Mouse (Mus musculus) MEL-GATA-1-ER (cell line): ENCODE measurements around the gene Milr1.
A peak's percentile ranks its signal among the peaks of the same experiment; 100 is the strongest.
"Not testable (repeated sequence)": the region's sequence is repeated elsewhere in the genome, so short reads cannot be mapped to it uniquely, and the experiment has no call there.

ENCODE experiments used
- DNase-seq: peaks from one replicate; pipeline ENCODE4 v3.0.0-alpha.2; 2012; ENCODE audit warnings: low read depth; ENCODE audit errors: extremely low read depth

The Milr1 gene

GRCm38 (mm10) chr11:106773061-106773460, 22.0 kb downstream of the Milr1 start:
- DNase-seq = no peak

GRCm38 (mm10) chr11:106776960-106777359, 25.9 kb downstream of the Milr1 start:
- DNase-seq = no peak

GRCm38 (mm10) chr11:106777395-106777794, 26.4 kb downstream of the Milr1 start:
- no peak for DNase-seq

- no peak for DNase-seq
Measured at GRCm38 (mm10) chr11:106778132-106778531, 27.1 kb downstream of the Milr1 start.

DNA sequence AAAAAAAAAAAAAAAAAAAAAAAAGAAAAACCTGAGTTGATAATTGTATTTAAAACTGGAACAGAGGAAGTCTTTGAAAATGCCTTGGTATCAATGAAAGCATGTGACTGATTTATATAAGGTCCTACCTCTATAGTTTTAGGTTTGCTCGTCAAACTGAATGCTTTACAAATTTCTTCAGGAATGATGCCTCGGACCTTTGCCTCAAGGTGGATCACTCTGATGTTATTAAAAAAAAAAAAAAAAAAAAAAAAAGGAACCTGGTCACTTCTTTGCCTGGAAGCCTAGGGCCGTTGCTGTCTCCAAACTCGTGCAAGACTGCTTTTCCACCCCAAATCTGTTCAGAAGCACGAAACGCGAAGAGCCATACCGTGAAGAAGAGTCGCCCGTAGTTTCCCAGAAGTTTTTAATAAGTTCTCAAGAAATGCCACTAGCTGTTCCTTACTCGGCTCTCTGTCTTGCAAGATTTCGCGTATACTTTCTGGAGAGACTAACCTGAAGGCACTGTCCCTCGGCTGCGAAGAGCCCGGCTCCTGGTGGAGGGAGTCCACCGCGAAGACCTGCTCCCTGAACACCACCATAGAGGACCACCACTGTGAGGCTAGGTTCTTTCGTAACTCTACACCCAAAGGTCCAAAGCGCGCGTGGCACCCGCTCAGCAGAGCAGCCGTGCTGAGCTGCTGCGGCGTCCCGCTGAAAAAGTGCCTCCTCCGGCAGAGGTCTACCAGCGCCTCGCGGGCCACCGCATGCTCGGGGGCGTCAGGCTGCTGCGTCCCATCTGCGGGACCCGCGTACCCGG, 27.8 kb downstream of the Milr1 start:
- peak; percentile 52 for DNase-seq

DNA sequence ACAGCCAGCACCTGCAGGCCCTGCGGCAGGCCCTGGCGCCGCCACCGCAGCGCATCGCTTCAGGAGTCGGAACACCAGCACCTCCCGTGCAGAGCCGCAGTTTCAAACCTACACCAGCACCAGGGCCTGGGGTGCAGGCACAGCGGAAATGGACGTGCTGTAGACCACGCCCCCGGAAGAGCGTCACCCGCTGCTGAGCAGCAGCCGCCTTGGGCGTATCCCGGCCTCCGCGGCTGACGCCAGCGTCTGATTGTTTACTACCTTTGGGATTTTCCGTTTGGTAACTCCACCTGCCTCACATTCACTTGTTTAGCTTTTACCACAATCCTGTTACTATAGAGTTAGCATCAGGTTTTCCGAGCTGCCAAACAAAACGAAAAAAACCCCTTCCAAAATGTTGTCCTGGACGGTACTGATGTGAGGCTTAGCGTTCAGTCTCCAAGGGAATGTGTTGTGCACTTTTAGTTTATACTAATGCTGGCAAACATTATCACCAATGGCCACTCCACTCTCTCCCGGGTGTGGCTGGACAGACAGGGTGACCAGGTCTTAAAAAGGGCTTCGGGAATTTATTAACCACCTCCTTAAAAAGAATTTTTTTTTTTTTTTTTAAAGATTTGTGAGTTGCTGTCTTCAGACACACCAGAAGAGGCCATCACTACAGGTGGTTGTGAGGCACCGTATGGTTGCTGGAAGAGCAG, 28.5 kb downstream of the Milr1 start, which contains the start of gene Polg2:
Polg2 (minus strand) TSS at position 150 of the 701 bp plus-strand sequence.
- DNase-seq = peak; percentile 86

- no peak for DNase-seq
Measured at GRCm38 (mm10) chr11:106780089-106780425, 29.0 kb downstream of the Milr1 start.

GRCm38 (mm10) chr11:106780590-106781220, 29.7 kb downstream of the Milr1 start:
- no peak for DNase-seq

- DNase-seq = not testable (repeated sequence)
Measured at GRCm38 (mm10) chr11:106782271-106782670, 31.2 kb downstream of the Milr1 start.

GRCm38 (mm10) chr11:106782841-106783764, 32.1 kb downstream of the Milr1 start:
- no peak for DNase-seq

DNA sequence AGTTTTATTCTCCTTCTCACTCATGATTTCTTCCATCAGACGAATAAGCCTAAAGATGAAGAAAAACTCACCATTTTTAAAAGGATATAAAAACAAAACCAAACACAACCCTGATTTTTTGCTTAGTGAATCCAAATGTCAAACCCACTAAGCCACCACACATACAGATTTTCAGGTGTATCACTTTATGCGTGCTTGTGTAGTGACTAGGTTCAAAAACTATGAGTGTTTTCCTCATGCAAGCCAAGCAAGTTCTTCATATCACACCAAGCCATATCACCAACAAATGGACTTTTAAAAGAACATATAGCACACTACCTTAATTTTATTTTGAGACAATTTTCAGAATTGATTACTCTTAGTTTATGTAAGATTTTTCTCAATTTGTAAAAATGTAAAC, 33.5 kb downstream of the Milr1 start:
- no peak for DNase-seq

DNA sequence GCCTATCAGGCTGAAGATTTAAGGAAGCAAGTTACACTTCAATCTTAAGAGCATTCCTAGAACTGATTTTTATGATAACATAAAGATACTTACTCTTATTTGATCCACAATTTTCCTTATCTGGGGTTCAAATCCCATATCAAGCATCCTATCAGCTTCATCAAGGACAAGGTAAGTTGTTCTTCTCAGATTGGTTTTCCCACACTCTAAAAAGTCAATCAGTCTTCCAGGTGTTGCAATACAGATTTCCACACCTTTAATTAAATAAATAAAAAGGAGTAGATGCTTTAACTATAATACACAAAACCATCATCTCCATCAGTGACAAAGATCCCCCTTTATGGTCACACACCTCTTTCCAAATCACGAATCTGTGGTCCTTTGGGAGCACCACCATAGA, 34.0 kb downstream of the Milr1 start:
- DNase-seq = no peak

- peak; percentile 71 for DNase-seq
Measured at GRCm38 (mm10) chr11:106787131-106788025, 36.4 kb downstream of the Milr1 start.

DNA sequence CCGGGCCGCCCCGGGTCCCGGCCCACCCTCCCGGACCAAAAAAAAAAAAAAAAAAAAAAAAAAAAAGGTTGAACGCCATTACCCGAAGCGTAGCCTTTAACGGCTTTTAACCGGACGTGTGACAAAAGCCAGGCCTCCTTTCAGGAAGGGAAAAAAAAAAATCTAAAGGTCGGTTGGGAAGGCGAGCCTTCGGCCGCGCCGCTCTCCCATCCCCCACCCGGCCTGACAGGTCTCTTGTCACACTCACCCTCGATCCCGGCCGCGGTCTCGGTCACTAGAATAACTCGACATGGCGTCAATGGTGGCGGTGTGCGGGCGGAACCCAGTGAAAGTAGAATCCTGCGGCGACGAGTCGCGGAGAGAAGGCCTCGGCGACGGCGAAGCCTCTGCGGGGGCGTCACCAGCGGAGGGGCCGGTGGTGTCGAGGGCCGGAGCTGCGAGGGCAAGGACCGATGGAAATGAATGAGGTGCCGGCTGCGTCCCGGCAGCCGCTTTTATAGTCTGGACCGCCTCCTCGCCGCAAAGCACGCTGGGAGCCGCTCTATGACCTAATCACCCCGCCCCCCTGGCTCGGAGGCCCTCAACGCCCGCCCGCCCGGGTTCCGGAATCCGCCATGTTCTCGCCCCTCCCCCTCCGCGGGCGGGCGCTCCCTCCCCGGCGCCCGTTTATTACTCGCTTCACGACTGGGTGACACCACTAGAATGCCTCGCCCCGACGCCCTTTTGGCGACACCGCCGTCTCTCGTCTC, 37.2 kb downstream of the Milr1 start:
- DNase-seq = peak; percentile 61

DNA sequence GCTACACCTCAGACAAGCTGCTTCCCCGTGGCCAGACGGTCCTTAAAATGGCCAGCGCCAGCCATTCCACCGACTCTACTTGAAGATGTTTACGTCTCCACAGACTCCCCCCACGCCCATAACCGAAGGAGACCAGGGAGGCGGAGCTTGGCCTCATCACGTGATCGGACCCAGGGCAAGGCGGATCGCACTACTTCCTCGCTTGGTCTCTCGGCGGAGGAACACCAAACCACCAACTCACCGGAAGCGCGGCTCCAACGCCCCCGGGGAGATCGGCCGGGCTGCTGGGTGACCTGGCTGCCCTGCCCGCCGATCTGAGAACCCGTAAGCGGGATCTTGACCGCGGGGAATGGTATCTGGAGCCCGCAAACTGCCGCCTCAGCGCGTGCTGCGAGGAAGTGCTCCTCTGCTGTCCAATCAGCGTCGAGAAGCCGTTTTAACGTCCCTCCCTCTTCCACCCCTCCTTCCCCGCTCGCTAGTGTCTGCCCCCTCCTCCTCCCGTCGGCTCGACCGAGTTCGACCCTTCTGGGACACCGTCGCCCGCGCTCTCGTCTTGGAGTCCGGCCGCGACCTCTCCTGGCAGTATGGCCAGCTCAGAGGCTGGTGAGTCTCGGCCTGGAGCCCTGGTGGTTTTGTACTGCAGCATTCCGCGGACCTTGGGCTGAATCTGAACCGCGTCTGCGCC, 37.9 kb downstream of the Milr1 start, which contains the start of the genes Ddx5 and Cep95:
Ddx5 (minus strand) TSS at position 411 of the 685 bp plus-strand sequence.
Cep95 (plus strand) TSS at position 478 of the 685 bp plus-strand sequence.
- DNase-seq = peak; percentile 93

- peak; percentile 23 for DNase-seq
Measured at GRCm38 (mm10) chr11:106789649-106790048, 38.6 kb downstream of the Milr1 start.

DNA sequence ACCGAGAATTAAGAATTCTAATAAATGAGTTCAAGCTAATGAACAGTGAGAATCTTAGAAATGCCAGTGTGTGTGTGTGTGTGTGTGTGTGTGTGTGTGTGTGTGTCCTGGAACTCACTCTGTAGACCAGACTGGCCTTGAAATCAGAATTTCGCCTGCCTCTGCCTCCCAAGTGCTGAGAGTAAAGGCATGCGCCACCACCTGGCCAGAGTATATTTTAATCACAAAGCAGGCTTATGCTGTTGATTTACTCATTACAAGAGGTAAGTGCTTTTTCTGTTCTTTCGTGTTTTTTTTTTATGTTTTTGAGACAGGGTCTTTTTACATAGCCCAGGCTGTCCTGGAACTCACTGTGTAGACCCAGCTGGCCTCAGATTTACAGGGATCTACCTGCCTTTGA, 42.8 kb downstream of the Milr1 start:
- DNase-seq = no peak

DNA sequence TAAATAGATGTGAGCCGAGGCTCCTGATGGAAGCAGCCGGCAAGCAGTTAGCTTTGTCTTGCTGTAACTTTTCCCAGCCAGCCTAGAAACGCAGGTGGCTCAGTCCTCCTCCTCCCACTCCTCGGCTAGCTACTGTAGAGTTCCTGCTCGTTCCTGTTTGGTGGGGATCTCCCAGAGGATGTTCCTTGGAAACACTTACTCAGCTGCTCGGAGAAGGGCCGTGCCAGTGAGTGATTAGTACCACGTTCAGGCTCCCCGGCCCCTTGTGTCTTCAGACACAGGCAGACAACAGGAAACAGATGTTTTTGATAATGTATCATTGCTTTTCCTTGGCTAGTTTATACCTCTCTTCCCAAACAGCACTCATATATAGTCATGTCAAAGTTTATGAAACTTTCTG, 44.7 kb downstream of the Milr1 start:
- DNase-seq = peak; percentile 20
